Comparison of ENCODE assay signal across 17 mouse cellular contexts in the genomic region with DNA sequence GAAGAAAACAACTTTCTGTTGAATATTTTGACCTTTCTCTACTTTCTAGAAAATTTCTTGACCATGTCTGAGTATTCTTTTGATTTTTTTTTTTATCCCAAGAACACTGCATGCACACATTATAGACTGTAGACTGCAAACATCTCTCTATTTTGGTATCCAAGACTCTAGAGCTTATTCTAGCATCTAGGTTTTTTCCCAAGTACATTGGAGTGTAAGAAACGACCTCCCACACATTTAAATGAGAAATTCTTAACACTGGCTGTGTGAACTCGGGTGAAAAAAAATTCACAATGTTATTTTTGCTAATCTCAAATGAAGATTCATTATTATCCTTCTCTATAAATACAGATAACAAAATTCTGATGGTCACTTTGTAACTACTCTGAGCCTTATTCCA.
"Had no signal": no experiment of that assay in that cellular context is flagged by ENCODE, and none has a peak within 500 bp of the region (broad histone marks: within the 10 kb centered on the region; RNA-seq: fewer than 3 reads in every experiment).

No protein-coding gene starts in this region.

- H3K27ac ChIP-seq: intestine, embryonic 15.5 days; limb, embryonic 10.5 days; liver, embryonic 15.5 days; macrophage; midbrain, embryonic 12.5 days; neural tube, embryonic 12.5 days; stomach, embryonic 15.5 days had no signal

- ATAC-seq: intestine, embryonic 15.5 days had no signal

- H3K9ac ChIP-seq: intestine, embryonic 15.5 days; liver, embryonic 15.5 days; midbrain, embryonic 12.5 days; neural tube, embryonic 12.5 days; stomach, embryonic 15.5 days had no signal

- H3K4me1 ChIP-seq: intestine, embryonic 15.5 days; limb, embryonic 10.5 days; liver, embryonic 15.5 days; megakaryocyte, embryonic 14.5 days; midbrain, embryonic 12.5 days; neural tube, embryonic 12.5 days; stomach, embryonic 15.5 days had no signal

- H3K27me3 ChIP-seq: intestine, embryonic 15.5 days; liver, embryonic 15.5 days; megakaryocyte, embryonic 14.5 days; midbrain, embryonic 12.5 days; neural tube, embryonic 12.5 days; stomach, embryonic 15.5 days had no signal

- H3K9me3 ChIP-seq: intestine, embryonic 15.5 days; limb, embryonic 10.5 days; liver, embryonic 15.5 days; megakaryocyte, embryonic 14.5 days; midbrain, embryonic 12.5 days; neural tube, embryonic 12.5 days; stomach, embryonic 15.5 days had no signal

- H3K4me3 ChIP-seq: intestine, embryonic 15.5 days; limb, embryonic 10.5 days; liver, embryonic 15.5 days; megakaryocyte, embryonic 14.5 days; midbrain, embryonic 12.5 days; neural tube, embryonic 12.5 days; stomach, embryonic 15.5 days had no signal

- DNase-seq: kidney, adult 18-20 months; kidney, postnatal 10 days; kidney, postnatal 4 days; lung, adult 2 months; lung, postnatal 14 days; retina, postnatal 1 day; right cerebral cortex, postnatal 4 days; thymus, postnatal 4 days had no signal

- H3K4me2 ChIP-seq: intestine, embryonic 15.5 days; liver, embryonic 11.5 days; liver, embryonic 15.5 days; midbrain, embryonic 12.5 days; neural tube, embryonic 12.5 days; stomach, embryonic 15.5 days had no signal

- H3K36me3 ChIP-seq: intestine, embryonic 15.5 days; limb, embryonic 10.5 days; liver, embryonic 15.5 days; midbrain, embryonic 12.5 days; neural tube, embryonic 12.5 days; stomach, embryonic 15.5 days had no signal
